Mouse (Mus musculus): Measurements from ENCODE around the gene Vrk2. TPM values are rescaled to one million over a fixed set of nuclear protein-coding genes. Genes with fewer than 3 reads are reported as not detected.

Vrk2 gene
- polyA plus RNA-seq, 1 experiment from 2014 or later = 24.9 TPM

- ATAC-seq (ENCODE audit: insufficient number of reproducible peaks, insufficient read depth, low FRiP score, low TSS enrichment) = no peak
- Histone ChIP-seq H3K4me2 (replicated peaks) (no peak overlapping the region), H3K4me3 (no peak overlapping the region), H3K9ac (no peak overlapping the region), H3K9me3 (no peaks in the 10 kb centered on the region), H3K27me3 (no peaks in the 10 kb centered on the region), H3K4me1 (no peaks in the 10 kb centered on the region), H3K36me3 (no peaks in the 10 kb centered on the region), H3K27ac (no peak overlapping the region)
- 87% methylated on average over 2 of the region's 2 CpGs for WGBS
Measured at GRCm38 (mm10) chr11:26451228-26451627, 142.6 kb downstream of the Vrk2 start.

- no peaks in the 10 kb centered on the region for H3K36me3 ChIP-seq
- no peak overlapping the region for H3K27ac ChIP-seq
- 87% methylated on average over 1 of the region's 1 CpGs for WGBS
- no peaks in the 10 kb centered on the region for H3K4me1 ChIP-seq
- no peaks in the 10 kb centered on the region for H3K9me3 ChIP-seq
- H3K27me3 ChIP-seq = no peaks in the 10 kb centered on the region
- no peak overlapping the region for H3K4me3 ChIP-seq
- H3K9ac ChIP-seq = no peak overlapping the region
- no peak for ATAC-seq (ENCODE audit: insufficient number of reproducible peaks, insufficient read depth, low FRiP score, low TSS enrichment)
- H3K4me2 ChIP-seq (replicated peaks) = no peak overlapping the region
Measured at GRCm38 (mm10) chr11:26450636-26451035, 143.2 kb downstream of the Vrk2 start.

GRCm38 (mm10) chr11:26449789-26450188 is 144.0 kb downstream of the Vrk2 start:
- H3K4me2 ChIP-seq (replicated peaks) = no peak overlapping the region
- WGBS = 92% methylated on average over 3 of the region's 3 CpGs
- H3K9ac ChIP-seq = no peak overlapping the region
- no peak for ATAC-seq (ENCODE audit: insufficient number of reproducible peaks, insufficient read depth, low FRiP score, low TSS enrichment)
- no peaks in the 10 kb centered on the region for H3K4me1 ChIP-seq
- 0 out of 2 replicates have a peak, but pooled peaks cover 4% of the 10 kb centered on the region for H3K36me3 ChIP-seq
- no peak overlapping the region for H3K4me3 ChIP-seq
- H3K27me3 ChIP-seq = no peaks in the 10 kb centered on the region
- no peak overlapping the region for H3K27ac ChIP-seq
- H3K9me3 ChIP-seq = no peaks in the 10 kb centered on the region

GRCm38 (mm10) chr11:26444374-26444773 is 149.4 kb downstream of the Vrk2 start:
- no peak overlapping the region for H3K4me3 ChIP-seq
- no peaks in the 10 kb centered on the region for H3K9me3 ChIP-seq
- no peak overlapping the region for H3K9ac ChIP-seq
- H3K36me3 ChIP-seq = 0 out of 2 replicates have a peak, but pooled peaks cover 4% of the 10 kb centered on the region
- no peaks in the 10 kb centered on the region for H3K4me1 ChIP-seq
- no peak overlapping the region for H3K4me2 ChIP-seq (replicated peaks)
- H3K27ac ChIP-seq = no peak overlapping the region
- H3K27me3 ChIP-seq = no peaks in the 10 kb centered on the region
- ATAC-seq (ENCODE audit: insufficient number of reproducible peaks, insufficient read depth, low FRiP score, low TSS enrichment) = no peak

- Histone ChIP-seq H3K4me3 (no peak overlapping the region), H3K27me3 (no peaks in the 10 kb centered on the region), H3K9me3 (no peaks in the 10 kb centered on the region), H3K9ac (no peak overlapping the region), H3K4me2 (replicated peaks) (no peak overlapping the region), H3K27ac (no peak overlapping the region), H3K4me1 (no peaks in the 10 kb centered on the region), H3K36me3 (0 out of 2 replicates have a peak, but pooled peaks cover 4% of the 10 kb centered on the region)
- no peak for ATAC-seq (ENCODE audit: insufficient number of reproducible peaks, insufficient read depth, low FRiP score, low TSS enrichment)
- WGBS = 78% methylated on average over 1 of the region's 1 CpGs
Measured at GRCm38 (mm10) chr11:26441121-26441520, 152.7 kb downstream of the Vrk2 start.

GRCm38 (mm10) chr11:26437818-26438217 is 156.0 kb downstream of the Vrk2 start:
- Histone ChIP-seq H3K9ac (no peak overlapping the region), H3K4me1 (no peaks in the 10 kb centered on the region), H3K4me3 (no peak overlapping the region), H3K27me3 (no peaks in the 10 kb centered on the region), H3K36me3 (no peaks in the 10 kb centered on the region), H3K9me3 (no peaks in the 10 kb centered on the region), H3K4me2 (replicated peaks) (no peak overlapping the region), H3K27ac (no peak overlapping the region)
- WGBS = 77% methylated on average over 13 of the region's 13 CpGs
- no peak for ATAC-seq (ENCODE audit: insufficient number of reproducible peaks, insufficient read depth, low FRiP score, low TSS enrichment)

GRCm38 (mm10) chr11:26434229-26434628 is 159.6 kb downstream of the Vrk2 start:
- Histone ChIP-seq H3K4me1 (no peaks in the 10 kb centered on the region), H3K4me3 (no peak overlapping the region), H3K27me3 (no peaks in the 10 kb centered on the region), H3K9ac (no peak overlapping the region), H3K27ac (no peak overlapping the region), H3K4me2 (replicated peaks) (no peak overlapping the region), H3K9me3 (no peaks in the 10 kb centered on the region), H3K36me3 (no peaks in the 10 kb centered on the region)
- no peak for ATAC-seq (ENCODE audit: insufficient number of reproducible peaks, insufficient read depth, low FRiP score, low TSS enrichment)

GRCm38 (mm10) chr11:26421472-26421871 is 172.3 kb downstream of the Vrk2 start:
- Histone ChIP-seq H3K4me3 (no peak overlapping the region), H3K27ac (no peak overlapping the region), H3K36me3 (no peaks in the 10 kb centered on the region), H3K4me1 (no peaks in the 10 kb centered on the region), H3K9ac (no peak overlapping the region), H3K27me3 (no peaks in the 10 kb centered on the region), H3K4me2 (replicated peaks) (no peak overlapping the region), H3K9me3 (no peaks in the 10 kb centered on the region)
- ATAC-seq (ENCODE audit: insufficient number of reproducible peaks, insufficient read depth, low FRiP score, low TSS enrichment) = no peak
- WGBS = 92% methylated on average over 2 of the region's 2 CpGs

Other genes with a start within 250 kb of the Vrk2 start
- gene Fancl, start 207.9 kb downstream of the Vrk2 start, polyA plus RNA-seq (2016; fragmentation: Nextera tagmentation; extraction: Ambion mirVana) = 28.8 and 32.6 TPM in 2 replicates
- 0.58 TPM in 1 of 2 replicates, not detected in the other for gene Gm6899, start 758 bp downstream of the Vrk2 start, polyA plus RNA-seq (2016; fragmentation: Nextera tagmentation; extraction: Ambion mirVana)